Mouse (Mus musculus) kidney, postnatal 14 days (tissue): ENCODE measurements around the gene Fam219a.
A peak's percentile ranks its signal among the peaks of the same experiment; 100 is the strongest.

ENCODE experiments used
- DNase-seq: peaks from one replicate; pipeline ENCODE4 v3.0.0; 2022; ENCODE audit warnings: mixed read lengths

Fam219a gene

DNA sequence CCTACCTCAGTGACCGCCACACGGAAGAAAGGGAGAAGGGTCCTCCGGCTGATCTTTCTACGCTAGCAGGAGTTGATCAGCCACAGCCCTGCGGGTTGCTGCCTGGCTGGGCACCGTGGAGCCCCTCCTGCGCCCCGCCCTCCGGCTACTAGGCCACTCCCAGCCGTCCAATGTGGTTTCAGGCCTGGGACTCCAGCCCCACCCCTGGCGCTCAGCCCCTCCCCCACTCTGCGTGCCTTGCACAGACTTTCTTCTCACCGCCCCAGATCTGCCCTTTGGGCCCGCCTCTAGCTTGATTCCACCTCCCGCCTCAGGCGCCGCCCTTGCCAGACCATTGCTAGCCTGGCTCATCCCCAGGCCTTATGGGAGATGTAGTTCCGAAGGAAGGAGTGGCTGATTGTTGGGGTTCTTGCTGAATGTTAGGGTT is 66.3 kb downstream of the Fam219a start, which contains the start of gene AI464131:
TSS of gene AI464131 (minus strand) at position 91 of the 427 bp plus-strand sequence.
- DNase-seq, result peak; percentile 99

- no peak for DNase-seq
Observed at GRCm38 (mm10) chr4:41502171-41502940, 67.0 kb downstream of the Fam219a start.

DNA sequence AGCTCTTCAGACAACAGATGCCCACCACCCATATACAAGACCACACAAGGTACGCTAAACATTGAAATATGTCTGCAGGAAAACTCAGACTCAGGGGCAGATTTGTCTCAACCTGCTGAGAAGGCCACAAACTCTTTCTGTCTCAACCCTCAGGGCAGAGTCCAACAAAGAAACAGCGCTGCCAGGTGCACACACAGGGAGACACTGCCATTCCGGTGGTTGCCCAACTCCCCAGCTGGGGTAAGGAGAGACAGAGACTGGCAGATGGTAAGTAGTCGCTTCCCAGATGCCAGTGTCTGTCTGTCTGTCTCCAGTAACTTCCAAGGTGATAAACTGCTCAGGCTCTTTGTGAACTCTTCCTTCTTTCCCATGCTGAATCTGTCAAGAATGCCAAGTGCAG is 68.6 kb downstream of the Fam219a start:
- peak; percentile 65 for DNase-seq

DNA sequence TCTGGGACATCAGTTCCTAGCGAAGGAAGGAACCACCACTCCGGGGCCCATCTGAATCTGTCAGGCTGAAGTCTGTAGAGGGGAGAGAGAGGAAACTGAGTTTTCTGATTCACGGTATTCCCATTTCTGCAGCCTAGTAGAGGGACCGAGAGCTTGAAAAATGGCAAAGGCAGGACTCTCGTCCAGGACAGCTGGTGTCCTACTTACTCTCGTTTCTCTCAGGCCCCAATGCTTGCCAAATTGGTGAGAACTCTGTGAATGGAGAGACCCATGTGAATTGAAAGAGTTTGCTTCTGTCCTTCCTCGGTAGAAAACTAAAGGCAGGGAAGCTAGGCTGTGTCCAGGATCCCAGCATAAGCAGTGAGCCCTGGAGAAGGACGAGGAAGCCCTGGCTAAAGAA is 69.7 kb downstream of the Fam219a start:
- no peak for DNase-seq

GRCm38 (mm10) chr4:41498921-41499391 is 70.4 kb downstream of the Fam219a start:
- DNase-seq, result peak; percentile 79

GRCm38 (mm10) chr4:41497995-41498845 is 71.1 kb downstream of the Fam219a start:
- no peak for DNase-seq

- no peak for DNase-seq
Observed at GRCm38 (mm10) chr4:41497579-41497978, 71.8 kb downstream of the Fam219a start.

DNA sequence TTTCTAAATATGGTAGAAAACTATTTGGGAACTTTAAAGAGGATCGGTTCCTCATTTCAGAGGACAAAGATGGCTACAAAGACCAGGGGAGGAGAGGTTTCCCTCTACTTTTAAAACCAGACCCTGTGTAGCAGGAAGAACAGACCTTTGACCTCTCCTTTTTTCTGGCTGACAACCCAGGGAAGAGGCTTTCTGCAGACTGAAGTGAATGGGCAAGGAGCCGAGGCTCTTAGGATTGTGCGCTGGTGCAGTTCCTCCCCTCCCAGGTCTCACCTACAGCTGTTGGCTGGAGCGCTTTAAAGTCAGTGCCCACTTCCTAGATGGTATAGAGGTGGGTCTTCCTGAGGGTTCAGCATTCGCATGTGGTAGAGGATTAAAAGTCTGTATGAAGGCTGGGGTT is 72.3 kb downstream of the Fam219a start:
- DNase-seq, result peak; percentile 66

GRCm38 (mm10) chr4:41495850-41496249 is 73.5 kb downstream of the Fam219a start:
- DNase-seq, result no peak

DNA sequence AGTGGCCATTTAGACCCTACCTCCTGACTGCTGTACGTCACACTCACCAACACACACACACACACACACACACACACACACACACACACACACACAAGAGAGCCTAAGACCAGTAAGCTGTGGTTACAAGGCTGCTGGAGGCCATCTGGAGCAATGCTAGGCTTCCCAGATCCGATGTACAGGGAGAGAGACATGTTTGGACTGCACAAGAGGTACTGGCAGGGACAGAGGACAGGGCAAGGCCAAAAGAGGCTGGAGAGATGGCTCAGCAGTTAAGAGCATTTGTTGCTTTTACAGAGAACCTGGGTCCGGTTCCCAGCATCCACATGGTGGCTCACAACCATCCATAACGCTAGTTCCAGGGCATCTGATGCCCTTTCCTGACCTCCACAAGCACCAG is 74.3 kb downstream of the Fam219a start:
- no peak for DNase-seq

- peak; percentile 71 for DNase-seq
Observed at GRCm38 (mm10) chr4:41494378-41494777, 75.0 kb downstream of the Fam219a start.

DNA sequence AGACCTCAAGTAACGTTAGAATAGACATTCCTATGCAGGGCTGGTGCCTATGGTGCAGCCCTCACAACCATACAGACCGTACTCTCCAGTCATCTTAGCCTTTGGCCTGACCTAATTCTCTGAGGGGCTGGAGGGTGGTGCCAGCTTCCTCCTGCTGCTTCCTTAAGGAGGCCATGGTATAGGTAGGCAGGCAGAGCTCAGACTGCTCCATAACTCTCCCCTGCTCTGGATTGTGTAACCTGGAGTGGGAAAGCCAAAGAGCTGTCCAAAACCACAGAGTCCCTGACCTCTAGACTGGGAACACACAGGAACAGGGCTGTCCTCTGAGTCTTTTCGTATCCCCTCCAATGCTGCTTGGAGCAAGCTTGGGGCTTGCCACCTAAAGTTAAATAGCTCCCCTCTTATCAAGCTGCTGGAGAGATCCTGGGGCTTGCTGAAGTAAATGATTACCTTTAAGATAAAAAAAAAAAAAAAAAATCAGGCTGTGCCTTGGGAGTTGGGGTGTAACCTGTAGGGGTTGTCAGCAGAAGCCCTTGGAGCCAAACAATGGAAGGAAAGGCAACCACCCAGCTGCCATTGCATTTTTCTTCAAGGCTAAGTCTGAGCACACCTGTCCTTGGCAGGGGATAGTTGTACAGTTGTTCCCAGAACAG is 75.7 kb downstream of the Fam219a start:
- no peak for DNase-seq

DNA sequence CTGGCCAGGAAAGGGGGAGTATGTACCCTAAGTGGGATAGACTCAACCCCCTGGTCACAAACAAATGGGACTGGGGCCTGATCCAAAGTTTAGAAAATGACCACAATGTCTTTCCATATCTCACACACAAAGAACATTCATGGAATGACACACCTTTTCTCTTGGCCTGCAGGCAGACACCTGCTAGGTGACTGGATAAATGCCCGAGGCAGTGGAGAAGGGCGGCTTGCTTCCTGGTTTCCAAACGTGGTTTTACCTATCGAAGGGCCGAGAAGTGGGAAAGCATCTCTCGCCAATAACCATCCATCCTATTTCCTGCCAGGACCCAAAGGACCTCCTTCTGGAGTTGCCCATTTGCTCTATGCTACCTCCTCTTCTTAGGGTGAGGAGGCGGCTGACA is 76.4 kb downstream of the Fam219a start:
- DNase-seq, result no peak

DNA sequence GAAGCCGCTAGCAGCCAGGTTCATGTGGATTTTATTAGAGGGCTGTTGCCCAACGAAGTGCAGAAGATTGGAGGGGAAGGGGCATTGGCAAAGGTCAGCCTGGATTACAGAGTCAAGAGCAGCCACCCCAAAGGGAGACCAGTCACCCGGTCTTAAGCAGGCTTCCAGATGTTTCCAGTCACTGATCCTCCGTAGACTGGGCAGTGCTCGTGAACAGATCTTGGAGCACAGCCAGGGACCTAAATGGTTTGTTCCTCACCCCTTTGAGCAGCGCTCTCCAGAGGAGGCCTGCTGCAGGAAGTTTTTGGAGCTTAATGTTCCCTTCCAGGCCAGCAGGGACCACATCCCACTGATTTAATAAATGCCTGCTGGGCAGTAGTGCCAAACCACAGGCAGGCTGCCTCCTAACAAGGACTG is 87.7 kb downstream of the Fam219a start:
- peak; percentile 85 for DNase-seq

DNA sequence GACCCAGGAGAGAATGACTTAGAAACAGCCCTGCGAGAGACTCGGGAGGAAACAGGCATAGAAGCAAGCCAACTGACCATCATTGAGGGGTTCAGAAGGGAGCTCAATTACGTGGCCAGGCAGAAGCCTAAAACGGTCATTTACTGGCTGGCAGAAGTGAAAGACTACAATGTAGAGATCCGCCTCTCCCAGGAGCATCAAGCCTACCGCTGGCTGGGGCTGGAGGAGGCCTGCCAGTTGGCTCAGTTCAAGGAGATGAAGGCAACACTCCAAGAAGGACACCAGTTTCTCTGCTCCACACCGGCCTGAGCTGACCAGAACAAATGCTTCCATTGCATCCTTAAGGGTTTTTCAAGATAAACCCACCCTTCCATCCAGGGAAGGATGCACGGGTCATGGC is 89.1 kb downstream of the Fam219a start:
- no peak for DNase-seq

DNA sequence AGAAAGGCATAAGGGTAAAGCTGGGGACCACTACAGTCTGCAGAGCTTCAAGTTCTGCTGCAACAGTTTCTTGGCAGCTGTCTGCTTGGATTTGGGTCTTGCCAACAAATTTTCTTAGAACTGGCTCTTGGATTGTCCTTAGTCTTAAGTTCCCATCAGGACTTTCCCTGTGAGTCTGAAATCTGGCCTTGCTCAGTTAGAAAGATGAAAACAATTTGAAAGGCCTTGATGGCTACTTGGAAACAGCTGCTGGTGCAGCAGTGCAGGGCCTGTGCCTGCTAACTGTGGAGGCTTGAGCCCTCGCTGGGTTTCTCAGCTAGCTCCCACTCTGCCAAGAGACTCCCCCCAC is 89.9 kb downstream of the Fam219a start:
- DNase-seq, result peak; percentile 50

DNA sequence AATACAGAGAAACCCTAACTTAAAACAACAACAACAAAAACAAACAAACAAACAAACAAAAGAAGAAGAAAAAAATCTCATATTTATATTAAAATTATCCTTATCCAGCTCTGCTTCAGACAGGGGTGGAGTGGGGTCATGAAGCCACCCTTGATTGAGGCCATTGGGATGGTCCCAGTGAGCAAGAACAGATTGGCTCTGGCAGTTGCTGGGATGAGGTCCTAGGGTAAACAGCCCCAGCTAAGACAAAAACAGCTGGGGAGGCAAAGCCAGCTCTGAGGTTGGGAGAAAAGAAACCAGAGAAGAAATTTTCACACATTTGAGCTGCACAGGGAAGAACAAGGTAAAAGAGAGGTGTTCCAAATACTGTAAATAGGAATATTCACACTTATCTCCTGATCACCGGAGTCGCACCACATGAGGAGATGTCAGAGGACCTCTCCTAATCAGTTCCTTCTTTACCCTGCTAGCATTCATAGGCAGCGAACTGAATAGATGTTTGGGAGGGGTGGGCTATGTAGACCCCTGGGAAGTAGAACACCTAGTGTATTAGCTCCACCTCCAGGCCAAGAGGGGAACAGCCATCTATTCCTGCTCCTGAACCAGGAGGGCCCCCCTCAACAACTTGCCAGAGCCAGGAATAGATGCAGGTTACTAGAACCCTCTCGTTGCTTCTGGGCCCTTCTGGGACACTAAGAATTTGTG is 90.4 kb downstream of the Fam219a start:
- DNase-seq, result no peak

DNA sequence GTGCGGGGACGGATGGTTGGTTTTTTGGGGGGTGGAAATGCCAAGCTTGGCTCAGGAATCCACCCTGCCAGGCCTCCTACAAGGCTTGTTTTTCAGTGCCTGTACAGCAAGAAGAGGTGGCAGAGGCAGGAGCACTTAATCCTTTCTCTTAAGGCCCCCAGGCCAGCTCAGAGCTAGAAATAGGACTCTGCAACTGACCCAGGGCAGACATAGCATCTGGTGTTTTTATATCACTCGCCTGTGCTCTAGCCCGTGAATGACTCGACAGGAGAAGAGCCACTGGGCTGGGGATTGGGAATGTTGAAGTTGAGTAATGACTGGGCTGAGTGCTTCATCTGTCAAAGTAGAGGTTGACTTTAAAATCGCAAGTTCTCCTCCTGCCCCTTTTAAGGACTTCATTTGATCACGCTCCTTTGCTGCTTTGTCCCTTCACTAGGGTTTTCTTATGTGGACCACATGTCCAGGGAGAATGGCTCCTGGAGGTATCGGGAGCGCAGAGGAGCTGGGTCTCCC is 91.6 kb downstream of the Fam219a start:
- DNase-seq, result no peak

DNA sequence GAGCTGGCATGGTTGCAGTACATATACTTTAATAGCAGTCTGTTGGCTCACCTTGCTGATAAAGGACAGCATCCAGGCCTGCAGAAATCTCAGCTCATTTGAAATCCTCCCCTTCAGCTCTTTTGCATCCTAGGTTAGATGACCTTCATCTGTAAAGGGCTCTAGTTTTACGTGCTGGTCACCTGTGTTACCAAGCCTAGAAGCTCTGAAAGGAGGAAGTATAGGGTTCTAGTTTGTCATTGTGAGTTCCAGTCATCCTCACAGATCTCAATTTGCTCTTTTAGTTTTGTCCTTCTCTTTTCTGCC is 98.0 kb downstream of the Fam219a start:
- no peak for DNase-seq

DNA sequence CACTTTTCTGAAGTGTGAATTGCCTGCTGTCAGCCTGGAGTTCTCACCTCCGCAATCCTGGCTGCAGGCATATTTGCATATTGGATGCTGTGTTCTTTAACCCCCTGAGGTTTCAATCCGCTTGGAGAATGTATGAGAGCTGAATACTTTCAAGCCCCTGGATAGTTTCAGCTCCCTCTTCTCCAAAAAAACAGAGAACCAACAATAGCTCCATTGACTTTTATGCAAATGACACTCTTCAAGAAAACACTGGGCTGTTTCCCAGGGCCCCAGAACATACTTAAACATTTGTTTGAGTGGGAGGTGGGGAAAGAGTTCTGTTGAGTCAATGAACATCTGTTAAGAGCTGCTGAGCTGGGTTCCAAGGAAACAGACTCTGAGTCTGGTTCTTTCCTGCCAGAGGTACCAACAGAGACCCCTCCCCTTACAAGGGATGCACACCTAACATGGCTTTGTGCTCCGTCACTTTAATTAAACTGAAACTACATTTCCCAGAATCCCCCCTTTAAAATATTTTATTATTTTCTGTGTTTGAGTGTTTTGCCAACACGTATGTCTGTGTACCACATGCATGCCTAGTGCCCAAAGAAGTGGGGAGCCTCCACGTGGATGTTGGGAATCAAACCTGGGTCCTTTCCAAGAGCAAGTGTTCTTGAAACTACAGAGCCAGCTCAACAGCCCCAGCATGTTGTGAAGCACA is 98.5 kb downstream of the Fam219a start:
- DNase-seq, result no peak

DNA sequence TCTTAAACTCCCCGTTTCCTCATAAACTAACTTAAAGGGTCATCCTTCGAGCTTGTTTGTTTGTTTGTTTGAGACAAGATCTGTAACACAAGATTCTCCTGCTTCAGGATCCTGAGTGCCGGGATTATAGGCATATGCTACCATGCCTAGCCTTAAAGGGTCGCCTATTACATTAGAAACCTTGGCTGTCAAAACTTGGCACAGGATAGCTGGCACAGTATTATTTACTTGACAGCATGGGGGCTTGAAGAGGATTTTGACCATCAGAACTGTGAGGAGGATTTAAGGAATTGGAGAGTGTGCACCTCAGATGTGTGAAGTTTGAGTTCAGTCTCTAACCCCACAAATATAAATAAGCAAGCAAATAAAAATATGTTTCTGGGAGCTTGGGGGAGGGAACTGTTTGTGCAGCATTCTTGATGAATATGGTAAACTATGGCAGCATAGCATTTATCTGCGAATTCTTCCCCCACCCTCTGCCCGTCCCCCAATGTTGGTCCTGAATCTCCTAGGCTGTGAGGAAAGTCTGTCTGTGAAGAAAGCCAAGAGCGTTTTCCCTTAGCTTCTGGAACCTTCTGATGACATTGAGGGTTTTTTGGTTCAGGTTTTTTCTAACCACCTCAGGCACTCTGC is 99.2 kb downstream of the Fam219a start:
- no peak for DNase-seq

DNA sequence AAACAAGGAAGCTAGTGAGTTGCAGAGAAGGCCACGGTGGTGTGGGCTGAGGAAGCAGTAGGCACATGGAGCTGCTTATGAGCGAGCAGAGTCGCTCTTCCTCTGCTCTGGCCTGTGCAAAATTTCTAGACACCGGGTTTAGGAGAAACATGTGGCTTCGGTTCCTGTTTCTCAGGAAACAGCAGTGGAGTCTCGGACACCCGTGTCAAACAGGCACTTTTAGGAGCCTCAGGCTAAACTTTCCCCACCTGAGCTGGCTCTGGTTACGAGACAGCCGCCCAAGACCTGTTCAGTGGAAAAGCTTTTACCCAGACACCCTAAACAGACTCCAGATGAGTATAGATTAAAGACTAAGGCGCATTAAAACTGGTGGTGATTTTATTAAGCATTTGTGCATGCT is 100.1 kb downstream of the Fam219a start:
- DNase-seq, result no peak
